Mouse (Mus musculus): Measurements from ENCODE around the gene Esrra. TPM values are rescaled to one million over a fixed set of nuclear protein-coding genes. Genes with fewer than 3 reads are reported as not detected.
"Not testable (repeated sequence)": the region's sequence is repeated elsewhere in the genome, so short reads cannot be mapped to it uniquely, and the experiment has no call there.

Gene Esrra
- polyA plus RNA-seq, 1 experiment = 13.6 TPM

DNA sequence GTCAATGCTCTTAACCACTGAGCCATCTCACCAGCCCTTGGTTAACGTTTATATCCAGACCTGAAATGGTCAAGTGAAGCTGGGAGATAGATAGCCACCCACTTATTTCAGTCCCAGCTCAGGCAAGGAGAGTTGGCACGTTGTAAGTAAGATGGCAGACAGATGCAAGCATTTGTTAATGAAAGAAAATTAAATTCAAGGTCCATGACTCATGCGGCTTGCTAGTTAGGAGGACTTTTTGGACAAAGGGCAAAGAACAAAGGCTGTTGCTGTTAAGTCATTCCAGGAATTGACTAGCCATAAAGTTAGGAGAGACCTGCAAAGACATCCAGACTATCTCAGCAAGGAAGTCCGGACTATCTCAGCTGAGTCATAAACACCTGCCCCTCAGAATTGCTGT, 22.0 kb downstream of the Esrra start:
- TF ChIP-seq CTCF (IDR thresholded peaks at IDR 0.05; ENCODE audit: low read depth, low read length) (no peak), EP300 (IDR thresholded peaks at IDR 0.05; ENCODE audit: insufficient read depth, low read depth, low read length) (no peak), POLR2A (IDR thresholded peaks at IDR 0.05; ENCODE audit: insufficient read depth, low read length) (no peak)
- Histone ChIP-seq H3K9ac (ENCODE audit: low read depth, poor library complexity, severe bottlenecking) (no peak overlapping the region), H3K27me3 (ENCODE audit: control insufficient read depth, insufficient read depth, low read length, poor library complexity, severe bottlenecking) (no peaks in the 10 kb centered on the region), H3K9me3 (replicated peaks; ENCODE audit: control insufficient read depth, insufficient read depth, low read length, poor library complexity, severe bottlenecking) (peaks cover 23% of the 10 kb centered on the region), H3K4me3 (ENCODE audit: low read depth, low read length) (no peak overlapping the region), H3K4me1 (ENCODE audit: control insufficient read depth, insufficient read depth, low read length) (no peaks in the 10 kb centered on the region), H3K36me3 (ENCODE audit: control insufficient read depth, insufficient read depth, low read length, poor library complexity, severe bottlenecking) (no peaks in the 10 kb centered on the region), H3K27ac (ENCODE audit: insufficient read depth, low read length) (no peak overlapping the region)

DNA sequence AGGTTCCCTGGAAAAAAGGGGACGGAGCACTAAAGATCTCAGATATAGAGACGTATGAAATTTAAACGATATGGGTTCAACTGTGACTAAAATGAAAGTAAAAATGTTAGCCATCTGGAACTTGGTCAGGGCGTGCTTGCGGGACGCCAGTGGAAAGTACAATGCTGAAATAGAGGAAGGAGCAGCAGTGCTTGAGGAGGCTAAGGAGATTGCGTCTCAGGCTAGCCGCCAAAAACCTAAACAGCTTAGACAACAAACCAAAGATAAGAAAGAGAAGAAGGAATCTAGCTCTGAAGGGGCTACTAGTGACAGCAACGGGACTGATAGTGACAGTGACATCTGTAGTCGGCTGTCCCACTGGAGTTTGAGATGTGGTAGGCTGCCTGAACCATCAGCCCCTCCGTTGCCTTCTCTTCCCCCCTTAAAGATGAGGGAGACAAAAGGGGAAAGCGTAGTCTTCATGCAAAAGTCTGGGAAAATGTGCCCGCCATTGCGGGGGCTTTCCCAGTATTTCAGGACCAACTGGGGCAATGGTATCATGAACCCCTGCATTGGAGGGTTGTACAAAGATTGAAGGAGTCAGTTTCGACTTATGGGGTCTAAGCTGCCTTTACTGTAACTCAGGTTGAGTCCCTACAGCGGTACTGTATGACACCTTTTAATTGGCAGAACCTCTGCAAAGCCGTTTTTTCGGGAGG, 25.9 kb downstream of the Esrra start:
- not testable (repeated sequence) for H3K36me3 ChIP-seq (ENCODE audit: control insufficient read depth, insufficient read depth, low read length, poor library complexity, severe bottlenecking); H3K9ac ChIP-seq (ENCODE audit: low read depth, poor library complexity, severe bottlenecking); H3K27me3 ChIP-seq (ENCODE audit: control insufficient read depth, insufficient read depth, low read length, poor library complexity, severe bottlenecking); H3K27ac ChIP-seq (ENCODE audit: insufficient read depth, low read length); H3K4me3 ChIP-seq (ENCODE audit: low read depth, low read length); H3K4me1 ChIP-seq (ENCODE audit: control insufficient read depth, insufficient read depth, low read length)
- H3K9me3 ChIP-seq (replicated peaks; ENCODE audit: control insufficient read depth, insufficient read depth, low read length, poor library complexity, severe bottlenecking) = peaks cover 23% of the 10 kb centered on the region

DNA sequence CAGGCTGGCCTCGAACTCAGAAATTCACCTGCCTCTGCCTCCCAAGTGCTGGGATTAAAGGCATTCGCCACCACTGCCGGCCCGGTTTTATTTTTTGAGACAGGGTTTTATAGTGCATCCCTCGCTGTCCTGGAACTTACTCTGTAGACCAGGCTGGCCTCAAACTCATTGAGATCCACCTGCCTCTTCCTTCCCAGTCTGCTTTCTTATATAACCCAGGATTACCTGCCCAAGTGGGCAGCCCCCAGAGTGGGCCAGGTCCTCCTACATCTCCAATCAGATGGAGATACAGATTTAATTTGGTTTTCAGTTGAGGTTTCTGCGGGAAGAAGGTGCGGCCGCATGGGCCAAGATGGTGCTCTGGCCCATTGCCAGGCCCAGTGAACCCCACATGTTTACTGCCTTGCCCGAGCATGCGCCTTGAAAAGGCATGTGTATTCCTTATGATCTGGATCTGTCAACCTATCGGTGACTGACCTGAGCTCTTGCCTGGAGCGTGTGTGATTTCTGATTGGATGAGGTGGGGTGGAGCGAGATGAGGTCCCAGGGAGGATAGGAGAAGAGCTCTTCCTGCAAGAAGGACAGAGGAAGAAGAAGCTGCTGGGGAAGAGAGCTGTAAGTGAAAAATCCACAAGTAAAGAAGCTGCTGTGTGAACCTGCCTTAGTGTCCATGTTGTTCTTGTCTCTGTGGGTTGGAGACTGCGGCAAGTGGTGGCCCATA, 27.7 kb downstream of the Esrra start:
- no peak for TF ChIP-seq CTCF (IDR thresholded peaks at IDR 0.05; ENCODE audit: low read depth, low read length)
- no peak for TF ChIP-seq EP300 (IDR thresholded peaks at IDR 0.05; ENCODE audit: insufficient read depth, low read depth, low read length)
- H3K27me3 ChIP-seq (ENCODE audit: control insufficient read depth, insufficient read depth, low read length, poor library complexity, severe bottlenecking) = no peaks in the 10 kb centered on the region
- peaks cover 1% of the 10 kb centered on the region for H3K4me1 ChIP-seq (ENCODE audit: control insufficient read depth, insufficient read depth, low read length)
- H3K27ac ChIP-seq (ENCODE audit: insufficient read depth, low read length) = no peak overlapping the region
- H3K36me3 ChIP-seq (ENCODE audit: control insufficient read depth, insufficient read depth, low read length, poor library complexity, severe bottlenecking) = no peaks in the 10 kb centered on the region
- peaks cover 17% of the 10 kb centered on the region for H3K9me3 ChIP-seq (replicated peaks; ENCODE audit: control insufficient read depth, insufficient read depth, low read length, poor library complexity, severe bottlenecking)
- no peak overlapping the region for H3K4me3 ChIP-seq (ENCODE audit: low read depth, low read length)
- no peak overlapping the region for H3K9ac ChIP-seq (ENCODE audit: low read depth, poor library complexity, severe bottlenecking)

DNA sequence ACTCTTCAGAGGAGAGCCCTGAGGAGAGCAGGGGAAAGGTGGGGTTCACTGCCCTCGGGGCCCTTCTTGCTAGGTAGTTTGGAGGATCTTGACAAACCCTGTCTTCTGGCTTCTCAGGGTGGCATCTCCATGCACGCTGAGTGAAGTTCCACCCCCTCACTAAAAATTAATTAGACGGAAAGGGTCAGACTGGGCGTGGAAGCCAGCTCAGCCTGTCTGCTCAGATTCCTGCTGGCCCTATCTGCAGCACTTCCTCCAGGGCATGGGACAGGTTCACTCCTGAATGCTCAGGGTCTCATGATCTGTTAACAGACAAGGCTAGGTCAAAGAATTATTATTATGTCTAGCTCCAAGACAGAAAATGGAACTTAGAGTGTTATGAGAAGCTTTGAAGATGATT, 29.1 kb downstream of the Esrra start:
- peaks cover 1% of the 10 kb centered on the region for H3K4me1 ChIP-seq (ENCODE audit: control insufficient read depth, insufficient read depth, low read length)
- H3K9ac ChIP-seq (ENCODE audit: low read depth, poor library complexity, severe bottlenecking) = no peak overlapping the region
- peaks cover 12% of the 10 kb centered on the region for H3K9me3 ChIP-seq (replicated peaks; ENCODE audit: control insufficient read depth, insufficient read depth, low read length, poor library complexity, severe bottlenecking)
- no peak overlapping the region for H3K4me3 ChIP-seq (ENCODE audit: low read depth, low read length)
- H3K36me3 ChIP-seq (ENCODE audit: control insufficient read depth, insufficient read depth, low read length, poor library complexity, severe bottlenecking) = no peaks in the 10 kb centered on the region
- H3K27me3 ChIP-seq (ENCODE audit: control insufficient read depth, insufficient read depth, low read length, poor library complexity, severe bottlenecking) = no peaks in the 10 kb centered on the region
- 0 out of 2 replicates have a peak, but pooled peaks have one; percentile 27 for TF ChIP-seq EP300 (IDR thresholded peaks at IDR 0.05; ENCODE audit: insufficient read depth, low read depth, low read length)
- TF ChIP-seq CTCF (IDR thresholded peaks at IDR 0.05; ENCODE audit: low read depth, low read length) = no peak
- no peak for TF ChIP-seq POLR2A (IDR thresholded peaks at IDR 0.05; ENCODE audit: insufficient read depth, low read length)
- no peak overlapping the region for H3K27ac ChIP-seq (ENCODE audit: insufficient read depth, low read length)

DNA sequence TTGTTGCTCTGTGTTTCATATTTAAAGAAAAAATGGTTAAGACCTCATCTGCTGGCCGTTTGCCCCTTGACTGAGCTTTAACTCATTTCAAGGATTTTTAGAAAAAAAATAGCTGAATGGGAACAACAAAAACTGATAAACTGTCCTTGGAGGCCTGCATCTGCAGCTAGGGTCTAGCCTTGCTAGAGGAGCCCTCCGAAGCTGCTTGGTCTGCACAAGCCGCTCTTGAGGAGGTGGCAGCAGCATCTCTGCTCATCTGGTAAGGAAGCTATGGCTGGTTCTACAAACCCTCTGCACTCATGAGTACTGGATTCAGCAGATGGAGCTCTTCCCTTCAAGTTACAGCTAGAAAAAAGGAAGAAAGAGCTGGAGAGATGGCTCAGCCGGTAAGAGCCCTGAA, 43.6 kb downstream of the Esrra start:
- Histone ChIP-seq H3K27ac (ENCODE audit: insufficient read depth, low read length) (no peak overlapping the region), H3K36me3 (ENCODE audit: control insufficient read depth, insufficient read depth, low read length, poor library complexity, severe bottlenecking) (no peaks in the 10 kb centered on the region), H3K4me3 (ENCODE audit: low read depth, low read length) (no peak overlapping the region), H3K9me3 (replicated peaks; ENCODE audit: control insufficient read depth, insufficient read depth, low read length, poor library complexity, severe bottlenecking) (no peaks in the 10 kb centered on the region; the same call in 1 of the 2 replicates), H3K27me3 (ENCODE audit: control insufficient read depth, insufficient read depth, low read length, poor library complexity, severe bottlenecking) (no peaks in the 10 kb centered on the region), H3K9ac (ENCODE audit: low read depth, poor library complexity, severe bottlenecking) (no peak overlapping the region), H3K4me1 (ENCODE audit: control insufficient read depth, insufficient read depth, low read length) (no peaks in the 10 kb centered on the region)
- TF ChIP-seq POLR2A (IDR thresholded peaks at IDR 0.05; ENCODE audit: insufficient read depth, low read length) (no peak), CTCF (IDR thresholded peaks at IDR 0.05; ENCODE audit: low read depth, low read length) (no peak), EP300 (IDR thresholded peaks at IDR 0.05; ENCODE audit: insufficient read depth, low read depth, low read length) (no peak)

DNA sequence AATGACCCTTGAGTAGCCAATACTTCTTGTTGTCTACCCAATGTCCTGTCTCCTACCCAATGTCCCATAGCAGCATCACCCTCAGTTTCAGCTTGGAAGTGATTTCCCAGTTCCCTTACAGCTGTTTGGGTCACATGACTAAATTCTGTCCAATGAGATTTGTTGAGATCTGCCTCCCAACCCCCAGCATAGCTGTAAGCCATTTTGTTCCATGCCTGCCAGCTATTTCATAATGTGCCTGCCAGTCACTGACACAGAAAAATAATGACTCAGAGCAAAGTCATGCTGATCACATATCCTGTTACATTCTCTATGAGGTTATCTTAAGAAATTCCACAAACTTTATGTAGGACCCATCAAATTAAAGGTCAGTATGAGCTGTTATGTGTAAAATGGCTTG, 44.8 kb downstream of the Esrra start:
- Histone ChIP-seq H3K4me1 (ENCODE audit: control insufficient read depth, insufficient read depth, low read length) (no peaks in the 10 kb centered on the region), H3K4me3 (ENCODE audit: low read depth, low read length) (no peak overlapping the region), H3K27ac (ENCODE audit: insufficient read depth, low read length) (no peak overlapping the region)

More for the DNA sequence above, 44.8 kb downstream of the Esrra start:
- Histone ChIP-seq H3K36me3 (ENCODE audit: control insufficient read depth, insufficient read depth, low read length, poor library complexity, severe bottlenecking) (no peaks in the 10 kb centered on the region), H3K27me3 (ENCODE audit: control insufficient read depth, insufficient read depth, low read length, poor library complexity, severe bottlenecking) (no peaks in the 10 kb centered on the region), H3K9ac (ENCODE audit: low read depth, poor library complexity, severe bottlenecking) (no peak overlapping the region), H3K9me3 (replicated peaks; ENCODE audit: control insufficient read depth, insufficient read depth, low read length, poor library complexity, severe bottlenecking) (no peaks in the 10 kb centered on the region)
- TF ChIP-seq EP300 (IDR thresholded peaks at IDR 0.05; ENCODE audit: insufficient read depth, low read depth, low read length) (no peak), POLR2A (IDR thresholded peaks at IDR 0.05; ENCODE audit: insufficient read depth, low read length) (no peak), CTCF (IDR thresholded peaks at IDR 0.05; ENCODE audit: low read depth, low read length) (no peak)
